Mouse (Mus musculus) bone marrow, adult 2 months (tissue): ENCODE measurements around the gene Tsx.

Source experiments
- CTCF ChIP-seq: fragments of 200-500 bp; IDR thresholded peaks from 2 replicates; pipeline ENCODE4 v1.5.1; 2011; ENCODE audit warnings: low read length, control low read depth; ENCODE audit not compliant: control insufficient read depth, insufficient read depth
- POLR2A ChIP-seq: fragments of 200-500 bp; IDR thresholded peaks from 2 replicates; pipeline ENCODE4 v1.6.1; 2011; ENCODE audit warnings: low read depth, mild to moderate bottlenecking, control low read depth, low read length, borderline replicate concordance; ENCODE audit not compliant: control insufficient read depth

DNA sequence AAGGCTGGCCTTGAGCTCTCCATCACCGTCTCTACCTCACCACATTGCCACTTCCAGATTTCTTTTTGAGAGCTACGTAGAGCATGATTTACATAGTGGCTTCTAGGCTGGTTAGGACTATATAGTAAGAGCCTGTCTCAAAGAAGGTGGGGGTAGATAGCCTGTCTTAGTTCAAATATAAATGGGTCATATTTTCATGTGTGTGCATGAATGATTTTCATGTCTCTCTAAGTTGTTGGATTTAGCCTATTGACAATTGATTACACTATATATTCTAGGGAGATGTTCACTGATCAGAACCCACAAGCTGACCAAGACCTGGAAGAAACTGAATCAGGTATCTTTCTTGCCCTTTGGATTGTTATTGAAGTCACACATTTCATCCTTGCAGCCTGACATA is 7.4 kb downstream of the Tsx start, which contains the start of gene Gm26992:
- no peak for TF ChIP-seq CTCF
- no peak for TF ChIP-seq POLR2A
